Mouse (Mus musculus): Measurements from ENCODE around the gene Cdc42ep2. TPM values are rescaled to one million over a fixed set of nuclear protein-coding genes. Genes with fewer than 3 reads are reported as not detected.

Cdc42ep2 gene
- polyA plus RNA-seq, 1 experiment = 16.2 TPM

DNA sequence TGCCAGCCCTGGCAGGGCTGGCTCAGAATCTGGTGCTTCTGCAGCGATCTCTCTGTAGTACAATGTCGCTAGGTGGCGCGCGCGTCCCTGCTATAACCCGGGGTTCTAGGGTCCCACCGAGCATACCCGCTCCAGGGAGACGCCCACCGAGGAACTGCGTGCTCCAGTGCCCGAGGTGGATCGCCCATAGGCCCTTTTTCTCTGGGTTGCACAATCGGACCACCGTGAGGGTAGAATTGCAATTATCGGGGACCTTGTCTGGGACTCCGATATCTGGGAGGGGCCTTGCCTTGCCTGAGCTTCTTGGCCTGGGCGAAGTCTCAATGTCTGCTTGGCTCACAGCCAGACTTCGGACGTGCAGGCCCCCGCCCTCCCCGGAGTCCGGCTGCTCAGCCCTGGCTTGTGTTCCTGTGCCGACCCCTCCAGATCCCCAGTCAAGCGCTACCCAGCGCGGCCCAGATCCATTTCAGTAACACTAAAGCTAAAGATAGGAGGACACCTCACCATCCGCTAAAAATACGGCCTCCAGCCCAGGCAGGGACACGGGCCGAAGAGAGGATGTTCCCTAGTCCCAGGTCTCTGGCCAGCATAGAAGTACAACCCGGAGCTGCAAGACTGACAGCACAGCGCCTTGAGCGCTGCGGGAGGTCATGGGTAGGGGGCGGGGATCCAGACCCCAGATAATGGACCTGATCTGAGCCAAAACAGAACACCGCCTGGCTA lies 465 bp downstream of the Cdc42ep2 start:
- Histone ChIP-seq H3K4me2 (ENCODE audit: low read depth) (peak overlapping the region; percentile 98), H3K36me3 (ENCODE audit: control insufficient read depth, insufficient read depth) (no peaks in the 10 kb centered on the region), H3K79me2 (ENCODE audit: control insufficient read depth, insufficient read depth) (peaks cover 26% of the 10 kb centered on the region)

DNA sequence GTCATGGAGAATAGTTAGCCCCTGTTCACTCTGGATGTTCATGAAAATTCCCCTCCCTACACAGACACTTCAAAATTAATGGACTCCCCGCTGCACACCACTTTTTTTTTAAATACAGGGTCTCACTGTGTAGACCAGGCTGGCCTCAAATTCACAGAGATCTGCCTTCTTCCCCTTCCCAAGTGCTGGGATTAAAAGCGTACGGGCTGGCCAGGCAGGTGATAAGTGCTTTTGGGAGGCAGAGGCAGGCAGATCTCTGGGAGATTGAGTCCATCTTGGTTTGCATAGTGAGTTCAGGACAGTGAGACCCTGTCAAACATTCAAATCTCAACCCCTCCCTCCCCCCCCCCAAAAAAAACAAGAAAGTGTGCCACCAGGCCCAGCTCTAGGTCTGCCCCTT lies 1.7 kb downstream of the Cdc42ep2 start:
- H3K4me2 ChIP-seq (ENCODE audit: low read depth) = peak overlapping the region; percentile 98
- TF ChIP-seq POLR2AphosphoS2 (IDR thresholded peaks at IDR 0.05; ENCODE audit: insufficient read length, low read depth) (no peak), CEBPB (IDR thresholded peaks at IDR 0.05; ENCODE audit: insufficient read depth, poor library complexity, severe bottlenecking) (no peak), SRF (IDR thresholded peaks at IDR 0.05; ENCODE audit: control insufficient read depth, insufficient read length, low read depth) (no peak), TCF3 (IDR thresholded peaks at IDR 0.05; ENCODE audit: insufficient read length, low read depth) (no peak), USF1 (IDR thresholded peaks at IDR 0.05; ENCODE audit: low read depth) (no peak), POLR2A (IDR thresholded peaks at IDR 0.05; ENCODE audit: insufficient read length, low read depth) (no peak), MYOG (IDR thresholded peaks at IDR 0.05; ENCODE audit: control insufficient read depth in 1 of 3, insufficient read depth in 1 of 3, insufficient read length in 2 of 3, low read depth in 2 of 3) (no peak), TCF12 (IDR thresholded peaks at IDR 0.05; ENCODE audit: insufficient read depth, poor library complexity, severe bottlenecking) (no peak), REST (IDR thresholded peaks at IDR 0.05; ENCODE audit: insufficient read depth, insufficient read length) (no peak), MAX (IDR thresholded peaks at IDR 0.05; ENCODE audit: low read depth) (no peak), MYOD1 (IDR thresholded peaks at IDR 0.05; ENCODE audit: control insufficient read depth in 1 of 3, insufficient read length in 2 of 3, low read depth in 2 of 3) (no peak), E2F4 (IDR thresholded peaks at IDR 0.05; ENCODE audit: insufficient read depth) (no peak)
- H3K27me3 ChIP-seq (ENCODE audit: control insufficient read depth, insufficient read depth, insufficient read length) = no peaks in the 10 kb centered on the region
- peaks cover 26% of the 10 kb centered on the region for H3K79me2 ChIP-seq (ENCODE audit: control insufficient read depth, insufficient read depth)
- no peak overlapping the region for H3ac ChIP-seq (ENCODE audit: control insufficient read depth, insufficient read length)
- peaks cover 7% of the 10 kb centered on the region for H3K36me3 ChIP-seq (ENCODE audit: control insufficient read depth, insufficient read depth)
- no peak overlapping the region for H3K4me3 ChIP-seq

More for the DNA sequence above, 465 bp downstream of the Cdc42ep2 start:
- H3K4me3 ChIP-seq = peak overlapping the region; percentile 77
- H3ac ChIP-seq (ENCODE audit: control insufficient read depth, insufficient read length) = peak overlapping the region; percentile 32
- no peak for TF ChIP-seq POLR2A (IDR thresholded peaks at IDR 0.05; ENCODE audit: insufficient read length, low read depth)
- peak; percentile 54; the same call in 1 of the 2 replicates for TF ChIP-seq CEBPB (IDR thresholded peaks at IDR 0.05; ENCODE audit: insufficient read depth, poor library complexity, severe bottlenecking)
- no peak for TF ChIP-seq E2F4 (IDR thresholded peaks at IDR 0.05; ENCODE audit: insufficient read depth)
- no peak for TF ChIP-seq USF1 (IDR thresholded peaks at IDR 0.05; ENCODE audit: low read depth)
- peak; percentile 35 for TF ChIP-seq SRF (IDR thresholded peaks at IDR 0.05; ENCODE audit: control insufficient read depth, insufficient read length, low read depth)
- no peak for TF ChIP-seq TCF3 (IDR thresholded peaks at IDR 0.05; ENCODE audit: insufficient read length, low read depth)
- TF ChIP-seq REST (IDR thresholded peaks at IDR 0.05; ENCODE audit: insufficient read depth, insufficient read length) = no peak
- TF ChIP-seq POLR2AphosphoS2 (IDR thresholded peaks at IDR 0.05; ENCODE audit: insufficient read length, low read depth) = no peak
- no peak for TF ChIP-seq MYOD1 (IDR thresholded peaks at IDR 0.05; ENCODE audit: control insufficient read depth in 1 of 3, insufficient read length in 2 of 3, low read depth in 2 of 3)
- TF ChIP-seq MYOG (IDR thresholded peaks at IDR 0.05; ENCODE audit: control insufficient read depth in 1 of 3, insufficient read depth in 1 of 3, insufficient read length in 2 of 3, low read depth in 2 of 3) = no peak
- no peak for TF ChIP-seq MAX (IDR thresholded peaks at IDR 0.05; ENCODE audit: low read depth)
- TF ChIP-seq TCF12 (IDR thresholded peaks at IDR 0.05; ENCODE audit: insufficient read depth, poor library complexity, severe bottlenecking) = no peak
- H3K27me3 ChIP-seq (ENCODE audit: control insufficient read depth, insufficient read depth, insufficient read length) = no peaks in the 10 kb centered on the region

DNA sequence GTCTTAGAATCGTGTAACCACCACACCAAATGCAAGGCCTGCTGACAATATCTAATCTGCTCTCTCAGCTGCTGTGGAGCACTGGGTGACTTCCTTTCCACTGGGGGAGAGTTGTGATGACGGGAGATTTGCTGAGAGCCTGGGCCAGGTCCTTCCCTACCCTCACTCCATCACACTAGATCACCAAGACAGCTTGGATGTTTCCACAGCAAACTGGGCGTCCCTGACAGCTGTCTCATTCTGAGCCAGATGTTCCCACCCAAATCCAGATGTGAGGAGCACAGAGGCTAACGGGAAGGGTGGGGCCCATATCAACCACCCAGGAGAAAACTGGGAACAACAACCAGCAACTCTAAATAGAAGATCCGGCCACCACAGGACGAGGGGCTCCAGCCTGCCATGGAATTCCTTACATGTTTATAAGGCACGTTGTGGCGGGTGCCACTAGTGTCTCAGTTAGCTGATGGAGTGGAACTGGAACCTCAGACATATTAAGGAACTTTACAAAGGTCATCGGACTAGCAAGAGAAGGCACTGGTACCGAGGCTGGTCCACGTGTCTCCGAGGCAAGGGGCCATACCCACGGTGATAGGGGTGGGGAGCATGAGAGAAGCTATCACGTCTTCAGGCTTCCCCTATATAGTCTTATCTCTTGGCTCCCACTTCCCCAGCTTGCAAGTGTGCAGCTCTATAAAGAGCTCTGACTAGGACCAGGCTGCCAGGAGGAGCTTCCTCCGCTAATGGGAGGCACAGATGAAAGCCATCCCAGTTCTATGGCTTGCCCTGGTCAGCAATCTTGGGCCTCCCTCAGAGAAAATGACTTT lies 2.3 kb downstream of the Cdc42ep2 start:
- TF ChIP-seq MYOG (IDR thresholded peaks at IDR 0.05; ENCODE audit: control insufficient read depth in 1 of 3, insufficient read depth in 1 of 3, insufficient read length in 2 of 3, low read depth in 2 of 3) (no peak), SRF (IDR thresholded peaks at IDR 0.05; ENCODE audit: control insufficient read depth, insufficient read length, low read depth) (no peak), MYOD1 (IDR thresholded peaks at IDR 0.05; ENCODE audit: control insufficient read depth in 1 of 3, insufficient read length in 2 of 3, low read depth in 2 of 3) (no peak), E2F4 (IDR thresholded peaks at IDR 0.05; ENCODE audit: insufficient read depth) (no peak), POLR2AphosphoS2 (IDR thresholded peaks at IDR 0.05; ENCODE audit: insufficient read length, low read depth) (no peak), TCF3 (IDR thresholded peaks at IDR 0.05; ENCODE audit: insufficient read length, low read depth) (no peak), REST (IDR thresholded peaks at IDR 0.05; ENCODE audit: insufficient read depth, insufficient read length) (no peak), CEBPB (IDR thresholded peaks at IDR 0.05; ENCODE audit: insufficient read depth, poor library complexity, severe bottlenecking) (no peak), MAX (IDR thresholded peaks at IDR 0.05; ENCODE audit: low read depth) (no peak), TCF12 (IDR thresholded peaks at IDR 0.05; ENCODE audit: insufficient read depth, poor library complexity, severe bottlenecking) (no peak), USF1 (IDR thresholded peaks at IDR 0.05; ENCODE audit: low read depth) (no peak), POLR2A (IDR thresholded peaks at IDR 0.05; ENCODE audit: insufficient read length, low read depth) (no peak)

DNA sequence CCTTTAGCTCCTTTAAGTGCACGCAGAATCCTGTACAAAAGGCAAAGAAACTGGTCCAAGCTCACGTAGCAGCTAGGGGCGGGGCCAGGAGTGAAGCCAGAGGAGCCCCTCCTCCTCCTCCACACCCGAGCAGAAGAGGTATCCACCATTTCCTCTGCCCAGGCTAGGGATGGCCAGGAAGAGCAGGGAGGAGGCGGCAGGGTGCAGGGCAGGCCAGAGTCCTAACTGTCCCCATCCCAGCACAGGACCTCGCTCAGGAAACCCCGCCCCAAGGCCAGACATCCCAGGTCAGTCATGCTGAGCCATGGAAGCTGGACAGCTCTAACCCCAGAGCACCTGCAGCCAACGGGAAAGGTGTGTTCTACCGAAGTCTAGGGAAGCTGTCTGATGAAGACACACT lies 2.9 kb downstream of the Cdc42ep2 start:
- TF ChIP-seq TCF12 (IDR thresholded peaks at IDR 0.05; ENCODE audit: insufficient read depth, poor library complexity, severe bottlenecking) (no peak), MAX (IDR thresholded peaks at IDR 0.05; ENCODE audit: low read depth) (no peak), TCF3 (IDR thresholded peaks at IDR 0.05; ENCODE audit: insufficient read length, low read depth) (no peak), POLR2A (IDR thresholded peaks at IDR 0.05; ENCODE audit: insufficient read length, low read depth) (no peak), MYOG (IDR thresholded peaks at IDR 0.05; ENCODE audit: control insufficient read depth in 1 of 3, insufficient read depth in 1 of 3, insufficient read length in 2 of 3, low read depth in 2 of 3) (no peak), SRF (IDR thresholded peaks at IDR 0.05; ENCODE audit: control insufficient read depth, insufficient read length, low read depth) (no peak), E2F4 (IDR thresholded peaks at IDR 0.05; ENCODE audit: insufficient read depth) (no peak), CEBPB (IDR thresholded peaks at IDR 0.05; ENCODE audit: insufficient read depth, poor library complexity, severe bottlenecking) (no peak), USF1 (IDR thresholded peaks at IDR 0.05; ENCODE audit: low read depth) (no peak), REST (IDR thresholded peaks at IDR 0.05; ENCODE audit: insufficient read depth, insufficient read length) (no peak), MYOD1 (IDR thresholded peaks at IDR 0.05; ENCODE audit: control insufficient read depth in 1 of 3, insufficient read length in 2 of 3, low read depth in 2 of 3) (no peak), POLR2AphosphoS2 (IDR thresholded peaks at IDR 0.05; ENCODE audit: insufficient read length, low read depth) (no peak)
- Histone ChIP-seq H3K4me3 (no peak overlapping the region), H3K27me3 (ENCODE audit: control insufficient read depth, insufficient read depth, insufficient read length) (no peaks in the 10 kb centered on the region)

More for the DNA sequence above, 2.3 kb downstream of the Cdc42ep2 start:
- no peak overlapping the region for H3K4me3 ChIP-seq
- H3K36me3 ChIP-seq (ENCODE audit: control insufficient read depth, insufficient read depth) = peaks cover 8% of the 10 kb centered on the region
- H3K4me2 ChIP-seq (ENCODE audit: low read depth) = peak overlapping the region; percentile 49
- no peaks in the 10 kb centered on the region for H3K27me3 ChIP-seq (ENCODE audit: control insufficient read depth, insufficient read depth, insufficient read length)
- H3K79me2 ChIP-seq (ENCODE audit: control insufficient read depth, insufficient read depth) = peaks cover 26% of the 10 kb centered on the region
- H3ac ChIP-seq (ENCODE audit: control insufficient read depth, insufficient read length) = no peak overlapping the region

More for the DNA sequence above, 2.9 kb downstream of the Cdc42ep2 start:
- Histone ChIP-seq H3K36me3 (ENCODE audit: control insufficient read depth, insufficient read depth) (peaks cover 14% of the 10 kb centered on the region), H3K4me2 (ENCODE audit: low read depth) (peak overlapping the region; percentile 49), H3ac (ENCODE audit: control insufficient read depth, insufficient read length) (no peak overlapping the region), H3K79me2 (ENCODE audit: control insufficient read depth, insufficient read depth) (peaks cover 26% of the 10 kb centered on the region)
